8 mouse cellular contexts compared by ENCODE assay signal in genomic region chr15:103300067-103300471, GRCm38 (mm10). TPM values are rescaled to one million over a fixed set of nuclear protein-coding genes. Genes with fewer than 3 reads are reported as not detected.
DNase-seq lines count a peak whose midpoint lies in the region; ATAC-seq and TF ChIP-seq lines count a peak whose summit lies in the region.

No protein-coding gene starts in this region.

- WGBS in forebrain, embryonic 16.5 days, result 3% methylated on average over 18 of the region's 18 CpGs
- 2% methylated on average over 18 of the region's 18 CpGs for whole genome bisulfite sequencing in limb, embryonic 12.5 days

- H3K4me3 ChIP-seq in layer of hippocampus, adult 2 months, result peak overlapping the region; percentile 39
- peak overlapping the region; percentile 40 for H3K4me3 ChIP-seq in forebrain, embryonic 16.5 days (replicated peaks; ENCODE audit: low read length)
- H3K4me3 ChIP-seq in limb, embryonic 12.5 days (replicated peaks), result peak overlapping the region; percentile 28

- DNase-seq in layer of hippocampus, adult 2 months (ENCODE audit: low spot score in 2 of 2), result peak; percentile 55 to 63
- DNase-seq in layer of hippocampus, adult 9-11 months, result no peak
- DNase-seq in cerebellum, adult 9-10 months, result peak; percentile 58
- DNase-seq in right cerebral cortex, postnatal 4 days, result peak; percentile 72
- no peak for DNase-seq in T-cell, adult 2 months (ENCODE audit: low spot score)

- ATAC-seq in forebrain, embryonic 16.5 days, result peak; percentile 56
- peak; percentile 54 for ATAC-seq in limb, embryonic 12.5 days (ENCODE audit: insufficient number of reproducible peaks, insufficient read depth, low FRiP score, low TSS enrichment, low read depth)
- no peak for ATAC-seq in erythroblast, adult 5-6 weeks (replicated peaks; ENCODE audit: low FRiP score, poor library complexity, severe bottlenecking)

- H3K9me3 ChIP-seq in forebrain, embryonic 16.5 days (ENCODE audit: control insufficient read depth, low read length), result no peaks in the 10 kb centered on the region
- H3K9me3 ChIP-seq in limb, embryonic 12.5 days, result no peaks in the 10 kb centered on the region

- peak overlapping the region; percentile 55 for H3K4me2 ChIP-seq in forebrain, embryonic 16.5 days (ENCODE audit: low read length)
- peak overlapping the region; percentile 57 for H3K4me2 ChIP-seq in limb, embryonic 12.5 days

- peak overlapping the region; percentile 63 for H3K9ac ChIP-seq in forebrain, embryonic 16.5 days (replicated peaks; ENCODE audit: low read depth, low read length)
- peak overlapping the region; percentile 40; the same call in 1 of the 2 replicates for H3K9ac ChIP-seq in limb, embryonic 12.5 days (replicated peaks)

- H3K27ac ChIP-seq in layer of hippocampus, adult 2 months, result peak overlapping the region; percentile 88
- H3K27ac ChIP-seq in forebrain, embryonic 16.5 days (ENCODE audit: low read length), result peak overlapping the region; percentile 97
- H3K27ac ChIP-seq in limb, embryonic 12.5 days, result peak overlapping the region; percentile 98

- peaks cover 67% of the 10 kb centered on the region for H3K4me1 ChIP-seq in forebrain, embryonic 16.5 days (replicated peaks; ENCODE audit: control insufficient read depth, insufficient read depth, low read length)
- peaks cover 96% of the 10 kb centered on the region for H3K4me1 ChIP-seq in limb, embryonic 12.5 days (replicated peaks)

- TF ChIP-seq CTCF in layer of hippocampus, adult 2 months (conservative IDR thresholded peaks at IDR 0.05), result no peak

- no peaks in the 10 kb centered on the region for H3K27me3 ChIP-seq in forebrain, embryonic 16.5 days (replicated peaks; ENCODE audit: control insufficient read depth, insufficient read depth, low read length)
- H3K27me3 ChIP-seq in limb, embryonic 12.5 days, result no peaks in the 10 kb centered on the region

- H3K36me3 ChIP-seq in forebrain, embryonic 16.5 days (ENCODE audit: control insufficient read depth, insufficient read depth), result no peaks in the 10 kb centered on the region
- peaks cover 16% of the 10 kb centered on the region for H3K36me3 ChIP-seq in limb, embryonic 12.5 days

RNA-seq across cellular contexts. Expression of gene Gpr84, which starts 10.3 kb away (rescaled TPM):
- total RNA-seq in layer of hippocampus, adult 2 months (2021), result under 1 TPM; 0.61 to 0.81 TPM
- polyA plus RNA-seq in forebrain, embryonic 16.5 days (2015; fragmentation: Nextera tagmentation; extraction: Ambion mirVana), result 0.24 and 0.73 TPM in 2 replicates
- 0.31 and 0.44 TPM in 2 replicates for polyA plus RNA-seq in limb, embryonic 12.5 days (2016; fragmentation: Nextera tagmentation; extraction: Ambion mirVana)
- total RNA-seq in erythroblast, adult 5-6 weeks (2015; ENCODE audit: low replicate concordance), result 0.96 and 2.1 TPM in 2 replicates
- total RNA-seq in erythroblast, adult 5-6 weeks (2017; ENCODE audit: low replicate concordance), result 0.70 and 1.3 TPM in 2 replicates

RNA-seq across cellular contexts. Expression of gene Copz1, which starts 27.6 kb away (rescaled TPM):
- total RNA-seq in layer of hippocampus, adult 2 months (2021), result 10 to 100 TPM; 91.0 to 96.2 TPM
- 221 TPM in 2 replicates for polyA plus RNA-seq in forebrain, embryonic 16.5 days (2015; fragmentation: Nextera tagmentation; extraction: Ambion mirVana)
- polyA plus RNA-seq in limb, embryonic 12.5 days (2016; fragmentation: Nextera tagmentation; extraction: Ambion mirVana), result 252 and 259 TPM in 2 replicates
- 123 and 131 TPM in 2 replicates for total RNA-seq in erythroblast, adult 5-6 weeks (2015; ENCODE audit: low replicate concordance)
- 54.0 and 56.5 TPM in 2 replicates for total RNA-seq in erythroblast, adult 5-6 weeks (2017; ENCODE audit: low replicate concordance)

RNA-seq across cellular contexts. Expression of gene Zfp385a, which starts 39.8 kb away (rescaled TPM):
- total RNA-seq in layer of hippocampus, adult 2 months (2021), result 10 to 100 TPM; 40.8 to 42.2 TPM
- polyA plus RNA-seq in forebrain, embryonic 16.5 days (2015; fragmentation: Nextera tagmentation; extraction: Ambion mirVana), result 12.2 and 13.1 TPM in 2 replicates
- polyA plus RNA-seq in limb, embryonic 12.5 days (2016; fragmentation: Nextera tagmentation; extraction: Ambion mirVana), result 11.2 and 13.3 TPM in 2 replicates
- total RNA-seq in erythroblast, adult 5-6 weeks (2015; ENCODE audit: low replicate concordance), result 2.9 and 5.6 TPM in 2 replicates
- total RNA-seq in erythroblast, adult 5-6 weeks (2017; ENCODE audit: low replicate concordance), result 0.68 and 0.84 TPM in 2 replicates

RNA-seq across cellular contexts. Expression of gene Nfe2, which starts 41.9 kb away (rescaled TPM):
- total RNA-seq in layer of hippocampus, adult 2 months (2021), result not detected
- 0.30 and 0.39 TPM in 2 replicates for polyA plus RNA-seq in forebrain, embryonic 16.5 days (2015; fragmentation: Nextera tagmentation; extraction: Ambion mirVana)
- polyA plus RNA-seq in limb, embryonic 12.5 days (2016; fragmentation: Nextera tagmentation; extraction: Ambion mirVana), result 4.6 and 4.7 TPM in 2 replicates
- 449 and 473 TPM in 2 replicates for total RNA-seq in erythroblast, adult 5-6 weeks (2015; ENCODE audit: low replicate concordance)
- 629 and 671 TPM in 2 replicates for total RNA-seq in erythroblast, adult 5-6 weeks (2017; ENCODE audit: low replicate concordance)

RNA-seq across cellular contexts. Expression of gene Hnrnpa1, which starts 59.8 kb away (rescaled TPM):
- 100 to 1,000 TPM; 256 to 265 TPM for total RNA-seq in layer of hippocampus, adult 2 months (2021)
- 935 and 1,030 TPM in 2 replicates for polyA plus RNA-seq in forebrain, embryonic 16.5 days (2015; fragmentation: Nextera tagmentation; extraction: Ambion mirVana)
- 1,378 and 1,438 TPM in 2 replicates for polyA plus RNA-seq in limb, embryonic 12.5 days (2016; fragmentation: Nextera tagmentation; extraction: Ambion mirVana)
- 130 and 135 TPM in 2 replicates for total RNA-seq in erythroblast, adult 5-6 weeks (2015; ENCODE audit: low replicate concordance)
- total RNA-seq in erythroblast, adult 5-6 weeks (2017; ENCODE audit: low replicate concordance), result 189 and 286 TPM in 2 replicates

Comparison
In these comparisons a context has a peak if more than half of its experiments do, and no peak if none do; other contexts are left out.
1. DNase-seq: peak in layer of hippocampus, adult 2 months (2 of 2), cerebellum, adult 9-10 months (single experiment) and right cerebral cortex, postnatal 4 days (single experiment); none in layer of hippocampus, adult 9-11 months (single experiment) and T-cell, adult 2 months (single experiment).
2. RNA of gene Zfp385a, which starts 39.8 kb away (total RNA-seq): 40.8 to 42.2 TPM in layer of hippocampus, adult 2 months; 0.68 to 5.6 TPM in erythroblast, adult 5-6 weeks; every median in the first group is over 4 times any median in the second.
3. Peak in every context shown above with its lines, with median percentiles within 50 percentile points of each other: H3K27ac ChIP-seq and H3K4me3 ChIP-seq.